Mouse (Mus musculus): ENCODE data around the gene Slc25a33.

Slc25a33 gene

DNA sequence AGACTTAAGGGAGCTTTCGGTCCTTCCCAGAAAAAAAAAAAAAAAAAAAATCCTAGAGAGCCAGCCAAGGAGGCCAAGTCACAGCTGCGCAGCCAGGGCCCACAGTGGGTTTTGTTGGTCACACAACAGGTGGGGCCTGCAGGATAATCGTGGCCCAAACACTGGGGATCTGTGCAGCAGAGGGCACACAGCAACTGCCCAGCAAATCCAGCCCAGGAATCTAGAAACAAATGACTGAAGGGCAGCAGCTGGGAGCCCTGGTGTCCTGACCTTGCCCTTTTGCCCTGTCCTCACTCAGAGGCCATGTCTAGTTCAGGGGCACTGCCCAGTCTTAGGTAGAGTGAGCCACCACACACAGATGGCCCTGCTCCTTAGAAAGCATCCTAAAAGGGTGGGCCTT, 41.8 kb downstream of the Slc25a33 start:
- intact Hi-C loops (cut with DNase I), result no loop called here

DNA sequence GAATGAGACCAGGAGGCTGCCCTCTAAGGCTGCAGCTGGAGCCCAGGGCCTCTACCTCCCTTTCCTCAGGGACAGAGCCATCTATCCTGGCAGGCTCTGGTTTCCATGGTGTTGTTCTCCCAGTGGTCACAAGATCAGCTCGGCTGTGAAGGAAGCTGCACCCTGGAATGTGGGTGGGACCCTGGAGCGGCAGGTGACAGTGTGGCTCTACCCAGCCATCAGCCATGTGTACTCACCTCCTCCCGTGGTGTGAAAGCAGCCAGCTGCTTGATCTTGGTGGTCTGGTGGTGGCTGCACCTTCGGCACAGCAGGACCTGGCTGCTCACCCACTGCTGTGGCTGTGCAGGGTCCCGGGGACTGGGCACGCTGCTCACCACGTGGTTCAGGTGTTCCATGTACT, 43.2 kb downstream of the Slc25a33 start:
- intact Hi-C loops (cut with DNase I), result no loop called here

DNA sequence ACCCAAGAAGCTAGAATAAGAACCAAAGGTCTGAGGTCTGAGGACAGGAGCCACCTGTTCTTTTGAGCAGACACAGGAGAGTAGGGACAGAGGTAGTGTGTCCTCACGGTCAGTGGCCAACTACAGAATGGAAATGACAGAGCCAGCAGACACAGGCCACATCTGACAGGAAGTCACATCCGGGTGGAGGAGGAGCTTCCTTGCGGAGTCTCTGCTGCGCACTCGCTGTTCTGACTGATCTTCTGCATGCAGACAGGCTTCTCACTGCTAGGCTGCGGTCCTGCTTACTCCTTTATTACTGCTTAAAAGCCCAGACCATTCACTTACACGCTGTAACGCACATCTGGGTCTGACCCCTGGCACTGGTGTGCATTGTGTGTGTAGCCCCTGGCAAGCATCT, 45.3 kb downstream of the Slc25a33 start:
- intact Hi-C loops (cut with DNase I), result no loop called here

DNA sequence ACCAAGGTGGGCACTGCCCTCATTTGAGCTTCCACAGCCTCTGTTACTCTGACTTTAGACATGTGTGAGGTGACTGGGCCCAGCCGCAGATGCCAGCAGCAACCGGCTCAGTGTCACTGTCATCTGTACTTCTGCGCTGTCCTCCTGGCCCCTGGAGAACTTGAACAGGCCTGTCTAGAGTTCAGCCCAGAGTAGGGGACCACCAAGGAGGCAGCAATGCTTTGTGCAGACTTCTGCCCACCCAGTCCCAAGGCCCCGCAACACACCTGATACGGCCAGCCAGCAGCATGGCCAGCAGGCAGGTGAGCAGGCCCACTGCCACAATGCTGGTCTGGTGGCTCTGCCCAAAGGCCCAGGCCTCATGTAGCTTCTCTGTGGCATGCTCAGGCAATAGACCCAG, 46.4 kb downstream of the Slc25a33 start:
- intact Hi-C loops (cut with DNase I), result no loop called here

DNA sequence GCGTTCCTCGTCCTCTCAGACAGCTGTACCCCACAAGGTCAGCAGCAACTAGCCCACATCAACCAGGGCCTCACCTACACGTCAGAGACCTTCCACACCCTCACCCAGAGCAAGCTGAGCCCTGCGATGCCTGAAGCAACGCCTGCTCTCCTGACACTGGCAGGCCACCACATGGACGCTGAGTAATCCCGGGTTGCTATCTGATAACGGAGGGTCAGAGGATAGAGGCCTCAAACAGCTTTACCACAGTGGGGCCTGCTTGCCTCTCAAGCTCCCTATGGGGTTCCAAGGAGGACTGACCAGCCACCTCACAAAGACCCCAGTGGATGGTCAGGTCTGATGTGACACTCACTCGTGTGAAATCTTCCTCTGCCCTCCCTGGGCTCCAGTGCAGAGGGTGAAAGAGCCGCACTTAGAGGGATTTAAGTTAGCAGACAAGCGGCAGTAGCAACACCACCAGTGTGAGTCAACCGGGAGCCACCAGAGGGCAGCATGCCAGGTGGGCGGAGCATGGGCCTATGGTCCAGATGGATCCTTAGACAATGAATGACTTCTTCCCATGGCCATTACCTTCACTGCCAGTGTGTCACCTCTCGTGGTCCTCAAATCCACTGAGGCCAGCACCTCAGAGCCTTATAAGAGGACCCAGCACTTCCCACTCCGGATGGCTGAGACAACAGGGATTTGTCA, 48.3 kb downstream of the Slc25a33 start:
- intact Hi-C loops (cut with DNase I), result no loop called here

DNA sequence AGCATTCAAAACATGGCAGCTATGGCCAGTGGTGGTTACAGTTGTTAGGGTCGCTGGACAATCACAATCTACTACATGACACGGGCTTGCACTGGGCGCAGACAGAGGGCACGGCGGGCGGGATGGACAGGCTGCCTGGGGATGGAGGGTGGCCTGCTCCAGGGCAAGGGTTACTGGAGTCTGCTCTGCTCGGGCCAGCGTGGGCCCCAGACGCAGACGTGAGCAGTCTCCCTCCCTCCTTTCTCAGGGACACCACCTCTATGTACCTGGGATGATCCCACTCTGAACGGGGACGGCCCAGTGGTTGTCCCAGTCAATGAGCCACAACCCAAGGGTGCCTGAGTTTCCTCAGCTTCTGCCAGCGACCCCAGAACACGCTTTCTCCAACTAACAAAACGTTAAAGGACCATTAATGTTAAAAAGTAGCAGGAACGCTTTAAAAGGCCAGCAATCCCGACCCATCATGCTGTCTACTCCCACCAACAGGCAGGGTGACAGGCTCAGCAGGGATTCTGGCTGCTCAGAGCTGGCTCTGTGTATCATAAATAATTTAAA, 49.1 kb downstream of the Slc25a33 start:
- intact Hi-C loops (cut with DNase I), result no loop called here

DNA sequence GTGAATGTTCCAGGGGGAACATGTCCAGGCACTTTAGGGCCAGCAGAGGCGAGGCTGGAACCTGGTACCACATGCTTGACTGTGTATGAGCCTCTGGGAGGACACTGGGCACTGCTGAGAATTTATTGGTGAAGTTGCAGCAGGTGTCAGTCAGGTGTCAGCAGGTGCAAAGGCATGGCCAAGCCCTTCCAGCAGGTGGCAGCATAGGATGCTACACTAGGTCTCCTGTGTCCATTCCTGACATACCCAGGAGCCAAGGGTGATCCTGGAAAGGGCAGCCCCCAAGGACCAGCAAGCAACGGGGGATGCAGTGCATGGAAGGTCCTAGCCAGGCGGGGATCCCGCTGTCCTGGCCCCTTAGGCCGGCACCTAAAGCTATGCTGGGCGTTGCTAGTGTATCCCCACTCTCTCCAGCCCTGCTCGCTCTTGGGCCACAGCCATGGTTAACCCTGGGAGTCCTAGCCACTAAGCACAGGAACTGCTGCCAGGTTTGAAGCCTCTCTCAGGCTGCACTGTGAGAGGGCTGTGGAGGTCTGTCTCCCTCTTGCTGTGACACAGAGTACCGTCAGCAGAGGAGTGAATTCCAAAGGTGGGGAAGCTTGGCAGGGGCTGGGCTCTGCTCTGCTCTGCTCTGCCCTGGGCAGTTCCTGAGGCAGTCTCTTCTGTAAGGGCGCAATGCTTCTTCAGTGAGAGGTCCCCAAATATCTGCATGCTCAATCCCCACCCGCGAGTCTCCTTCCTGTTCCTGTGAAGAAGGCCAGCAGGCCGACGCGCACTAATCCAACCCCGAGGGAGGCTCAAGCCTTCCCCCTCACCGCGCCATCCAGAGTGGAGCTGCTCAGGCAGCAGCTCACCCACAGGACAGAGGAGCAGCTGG, 50.0 kb downstream of the Slc25a33 start:
- intact Hi-C loops (cut with DNase I), result no loop called here

DNA sequence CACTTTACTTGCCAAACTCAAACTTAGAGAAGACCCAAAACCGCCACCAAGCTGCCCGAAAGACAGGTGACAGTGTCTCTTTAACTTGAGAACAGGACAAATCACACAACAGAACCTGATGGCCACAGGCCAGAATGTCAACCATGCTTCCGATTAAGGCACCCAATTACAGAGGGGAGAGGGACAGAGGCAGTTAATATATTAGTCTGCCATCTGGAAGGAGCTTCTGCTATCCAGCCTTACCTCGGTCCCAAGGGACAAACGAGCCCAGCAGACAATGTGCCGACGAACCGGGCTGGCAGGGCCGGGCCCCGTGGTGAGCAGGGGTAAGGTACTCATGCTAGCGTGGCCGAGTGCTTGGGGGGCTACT, 51.1 kb downstream of the Slc25a33 start:
- intact Hi-C loops (cut with DNase I), result no loop called here

DNA sequence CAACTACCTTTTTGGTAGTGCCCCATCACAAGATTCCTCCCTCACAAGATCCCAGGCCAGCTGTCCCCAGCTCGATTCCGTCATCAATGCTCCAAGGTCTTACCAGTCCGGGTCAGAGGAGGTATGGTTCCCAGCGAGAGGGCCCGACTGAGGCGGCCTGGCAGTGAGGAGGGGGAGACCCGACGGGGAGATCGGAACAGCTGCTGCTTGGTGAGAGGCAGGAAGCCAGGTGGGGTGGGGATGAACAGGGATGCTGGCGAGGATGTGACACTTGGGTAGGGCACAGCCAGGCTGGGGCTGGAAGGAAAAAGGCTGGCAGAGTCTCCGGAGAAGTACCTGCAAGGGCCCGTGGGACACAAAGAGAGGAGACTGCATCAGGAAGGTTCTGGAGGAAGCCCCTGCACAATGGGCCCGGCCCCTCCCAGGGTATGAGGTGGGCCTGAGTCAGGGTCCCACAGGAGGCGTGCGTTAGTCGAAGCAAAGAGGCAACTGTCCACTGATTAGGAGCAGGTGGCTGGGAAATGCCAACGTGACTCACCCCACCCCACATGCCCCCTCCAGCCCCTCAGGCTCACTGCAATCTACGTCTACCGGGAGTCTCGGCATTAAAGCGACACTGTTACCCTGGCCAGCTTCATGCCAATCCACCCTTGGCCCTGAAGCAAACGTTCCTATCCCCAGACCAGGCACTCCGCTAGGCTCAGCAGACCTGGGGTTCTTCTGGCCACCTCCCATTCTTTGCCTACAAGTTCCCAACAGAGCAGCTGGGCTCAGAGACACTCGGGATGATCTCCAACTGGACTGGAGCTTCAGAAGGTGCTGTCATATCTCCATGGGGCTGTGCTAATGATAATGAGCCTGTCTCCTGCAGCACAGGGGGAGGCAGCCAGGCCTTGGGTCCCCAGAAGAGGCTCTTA, 51.7 kb downstream of the Slc25a33 start:
- intact Hi-C loops (cut with DNase I), result no loop called here

DNA sequence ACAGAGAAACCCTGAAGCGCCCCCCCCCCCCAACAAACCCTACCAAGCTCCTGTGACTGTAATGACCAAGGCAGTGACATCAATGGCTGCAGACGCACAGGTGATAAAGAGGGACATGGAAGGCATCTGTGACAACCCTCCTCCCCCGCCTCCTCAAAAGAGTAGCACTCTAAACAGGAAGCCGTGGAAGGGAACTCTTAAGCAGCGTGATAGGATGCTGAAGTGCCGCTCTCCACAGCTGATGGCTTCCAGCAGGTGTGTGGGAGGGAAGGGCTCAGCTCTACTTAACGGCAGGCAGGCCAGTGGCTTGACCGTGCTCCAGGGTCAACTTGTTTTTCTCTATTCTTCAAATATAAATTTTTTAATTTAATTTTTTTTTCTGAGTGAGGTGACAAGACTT, 52.9 kb downstream of the Slc25a33 start:
- intact Hi-C loops (cut with DNase I), result no loop called here

DNA sequence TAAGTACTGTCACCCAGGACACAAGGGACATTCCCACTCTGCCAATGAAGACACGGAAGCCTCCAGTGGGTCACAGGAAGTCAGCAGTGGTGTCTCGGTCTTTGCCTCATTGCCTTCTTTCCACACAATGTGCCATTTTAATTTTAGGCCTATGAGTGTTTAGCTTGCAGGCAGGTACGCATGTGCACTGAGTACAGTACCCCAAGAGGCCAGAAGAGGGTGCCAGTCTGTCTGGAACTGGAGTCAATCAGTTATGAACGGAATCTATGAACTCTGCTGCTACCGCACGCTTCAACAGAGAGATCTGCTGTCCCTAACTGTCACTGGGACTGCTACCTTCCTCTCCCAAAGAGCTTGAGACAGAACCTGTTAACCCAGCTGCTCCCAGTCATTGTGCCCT, 54.4 kb downstream of the Slc25a33 start:
- intact Hi-C loops (cut with DNase I), result no loop called here

DNA sequence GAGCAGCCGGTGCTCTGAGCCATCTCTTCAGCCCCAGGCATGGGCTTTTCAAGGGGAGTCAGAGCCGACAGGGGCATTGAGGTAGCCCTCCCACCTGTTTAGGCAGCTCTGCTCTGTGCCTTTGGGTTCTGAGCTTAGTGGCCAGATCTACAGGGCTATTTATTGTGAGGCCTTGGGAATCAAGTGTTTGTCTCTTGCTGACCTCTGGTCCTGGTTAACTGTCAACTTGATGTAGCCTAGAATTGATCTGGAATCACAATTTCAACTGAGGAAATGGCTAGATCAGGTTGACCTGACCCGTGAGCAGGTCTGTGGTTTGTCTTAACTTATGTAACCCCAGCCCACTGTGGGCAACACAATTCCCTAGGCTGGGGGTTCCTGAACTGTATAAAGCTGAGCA, 59.5 kb downstream of the Slc25a33 start:
- intact Hi-C loops (cut with DNase I), result no loop called here

DNA sequence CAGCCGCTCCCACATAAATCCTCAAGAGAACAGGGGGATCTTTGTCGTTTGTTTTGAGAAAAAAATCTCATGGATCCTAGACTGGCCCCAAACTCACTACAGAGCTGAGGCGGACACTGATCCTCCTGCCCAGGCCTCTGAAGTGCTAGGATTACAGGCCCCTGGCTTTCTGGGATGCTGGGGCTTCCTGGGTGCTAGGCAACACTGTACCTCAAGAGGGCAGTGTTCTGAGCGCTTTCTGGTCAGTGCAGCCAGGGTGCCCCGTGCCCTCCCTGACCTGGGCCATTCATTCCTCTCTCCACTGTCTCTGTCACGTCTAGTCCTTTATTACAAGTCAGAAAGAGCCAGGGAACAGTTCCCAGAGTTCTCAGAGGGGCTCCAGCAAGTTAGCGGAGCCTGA, 62.1 kb downstream of the Slc25a33 start:
- intact Hi-C loops (cut with DNase I), result loop anchor here (2.0 kb wide), 1 partner anchor 61 kb away; no protein-coding TSS in a partner anchor

DNA sequence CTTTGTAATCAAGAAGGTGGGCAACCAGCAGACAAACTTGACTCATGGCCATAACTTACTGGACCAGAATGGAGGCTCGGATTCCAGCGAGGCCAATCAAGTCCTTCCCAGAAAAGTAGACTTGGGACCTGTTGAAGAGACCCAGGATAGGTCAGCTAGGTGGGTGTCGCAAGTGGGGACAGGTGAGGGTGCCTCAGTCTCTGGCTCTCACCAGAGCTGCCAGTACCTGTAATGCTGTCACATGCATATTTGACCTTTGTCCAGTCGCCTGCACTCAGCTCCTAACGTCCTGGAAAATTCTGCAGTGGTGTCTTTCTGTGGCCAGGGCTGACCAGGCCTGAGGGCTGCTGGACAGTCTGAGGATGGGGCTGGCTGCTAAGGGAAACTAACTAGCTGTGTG, 62.6 kb downstream of the Slc25a33 start:
- intact Hi-C loops (cut with DNase I), result no loop called here

DNA sequence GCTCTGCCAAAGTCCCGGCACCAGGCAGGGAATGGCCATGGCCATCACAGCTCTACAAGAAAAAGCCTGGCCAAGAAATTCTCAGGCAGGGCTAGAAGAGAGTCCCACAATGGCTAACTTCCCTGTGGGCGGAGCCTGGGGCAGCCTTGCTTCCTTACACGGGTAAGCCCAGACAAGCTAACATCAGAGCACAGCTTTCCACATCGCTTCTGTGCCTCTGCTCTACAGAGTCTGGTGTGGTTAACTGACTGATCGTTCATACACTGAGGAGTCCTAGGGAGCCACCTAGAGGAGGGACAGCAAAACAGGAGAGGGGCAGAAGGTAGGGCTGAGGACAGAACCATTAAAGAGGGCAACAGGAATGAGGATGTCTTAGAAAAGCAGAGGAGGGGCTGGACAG, 63.6 kb downstream of the Slc25a33 start:
- intact Hi-C loops (cut with DNase I), result no loop called here

DNA sequence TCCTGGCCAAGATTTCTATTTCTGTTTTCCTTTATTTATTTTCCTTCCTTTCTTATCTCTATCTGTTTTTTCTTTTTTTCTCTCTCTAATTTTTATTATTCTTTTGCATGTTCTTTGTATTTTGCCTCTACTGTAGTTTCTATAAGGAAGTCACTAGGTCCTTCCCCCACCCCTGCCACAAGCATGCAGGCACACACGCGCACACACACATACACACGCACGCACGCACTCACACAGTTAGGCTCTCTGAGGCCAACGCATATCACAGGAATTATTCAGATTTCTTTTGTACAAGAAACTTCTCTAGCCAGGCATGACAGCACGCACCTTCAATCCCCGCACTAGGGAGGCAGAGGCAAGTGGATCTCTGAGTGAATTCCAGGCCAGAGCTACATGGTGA, 68.1 kb downstream of the Slc25a33 start:
- intact Hi-C loops (cut with DNase I), result no loop called here

DNA sequence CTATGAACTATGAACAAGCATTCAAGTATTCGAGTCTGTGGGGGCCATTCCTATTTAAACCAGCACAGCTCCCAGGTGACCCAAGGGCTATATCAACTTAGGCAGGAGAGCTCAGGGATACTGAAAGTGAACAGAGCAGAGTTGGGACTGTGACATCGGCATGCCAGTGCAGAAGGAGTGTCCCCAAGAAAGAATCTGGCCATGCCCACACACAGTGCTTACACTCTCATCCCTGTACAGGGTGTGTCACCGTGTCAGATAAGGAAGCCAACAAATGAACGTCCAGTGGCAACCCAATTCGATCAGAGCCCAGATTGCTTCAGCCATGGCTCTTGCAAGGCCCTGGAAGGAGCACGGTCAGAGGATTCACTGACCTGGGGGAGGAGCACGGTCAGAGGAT, 68.8 kb downstream of the Slc25a33 start:
- intact Hi-C loops (cut with DNase I), result no loop called here

DNA sequence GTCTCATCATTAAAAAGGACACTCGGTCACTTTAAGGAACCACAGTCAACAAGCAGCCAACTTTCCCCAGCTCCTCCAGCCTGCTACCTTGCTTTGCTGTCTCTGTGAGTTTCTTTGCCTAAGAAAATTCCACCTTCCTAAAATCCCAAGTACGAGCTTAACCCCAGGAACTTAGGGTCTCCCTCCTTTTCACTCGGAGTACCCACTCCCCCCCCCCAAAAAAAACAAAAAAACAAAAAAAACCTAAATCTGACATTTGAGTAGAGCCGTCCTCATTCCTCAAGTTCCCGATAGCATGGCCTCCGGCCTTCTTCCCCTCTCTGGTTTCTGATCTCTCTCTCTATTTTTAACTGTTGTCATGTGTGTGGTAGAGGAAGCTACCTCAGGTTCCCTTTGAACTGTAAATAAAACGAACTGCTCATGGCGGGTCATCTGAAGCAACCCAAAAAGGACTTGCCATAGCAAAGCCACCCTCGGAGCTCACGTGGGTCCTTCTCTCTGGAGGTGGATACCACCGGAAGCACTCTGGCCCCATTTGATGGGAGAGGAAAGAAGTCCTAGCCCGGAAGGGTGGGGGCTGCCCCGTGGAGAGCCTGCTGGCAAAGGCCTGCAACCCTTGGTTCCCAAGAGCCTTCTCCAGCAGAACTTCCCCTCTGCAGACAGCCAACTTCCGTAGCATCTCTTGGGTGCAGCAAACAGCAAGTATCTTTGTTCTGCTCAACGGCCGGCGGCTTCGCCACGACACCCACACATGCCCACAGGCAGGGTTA, 71.7 kb downstream of the Slc25a33 start, which contains the start of gene Pik3cd:
Gene Pik3cd (minus strand): TSS at position 362 of the 770 bp plus-strand sequence.
- intact Hi-C loops (cut with DNase I), result no loop called here

DNA sequence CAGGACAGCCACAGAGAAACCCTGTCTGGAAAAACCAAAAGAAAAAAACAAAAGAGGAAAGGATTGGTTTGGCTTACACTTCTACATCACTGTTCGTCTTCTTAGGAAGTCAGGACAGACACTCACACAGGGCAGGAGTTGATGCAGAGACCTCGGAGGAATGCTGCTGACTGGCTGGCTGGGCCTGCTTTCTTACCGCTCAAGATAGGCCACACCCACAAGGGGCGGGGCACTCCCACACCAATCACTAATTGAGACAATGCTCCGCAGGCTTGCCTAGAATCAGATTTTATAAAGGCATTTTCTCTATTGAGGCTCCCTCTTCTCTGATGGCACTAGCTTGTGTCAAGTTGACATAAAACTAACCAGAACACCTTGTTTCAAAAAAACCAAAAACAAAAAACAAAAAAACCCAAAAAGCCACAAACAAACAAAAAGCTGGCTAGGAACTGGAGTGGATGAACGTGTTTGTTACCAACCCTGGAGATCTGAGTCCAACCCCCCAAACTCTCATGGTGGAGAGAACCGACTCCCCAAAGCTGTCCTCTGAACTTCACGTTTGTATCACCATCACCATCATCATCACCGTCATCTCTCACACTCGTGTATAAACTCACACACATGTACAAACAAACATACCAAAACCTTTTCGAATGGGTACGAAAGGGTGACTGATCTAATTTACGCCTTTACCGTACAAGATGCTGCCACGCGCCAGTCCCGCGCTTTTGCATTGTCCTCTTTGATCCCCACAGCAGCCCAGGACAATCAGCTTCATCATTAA, 72.5 kb downstream of the Slc25a33 start:
- intact Hi-C loops (cut with DNase I), result no loop called here

DNA sequence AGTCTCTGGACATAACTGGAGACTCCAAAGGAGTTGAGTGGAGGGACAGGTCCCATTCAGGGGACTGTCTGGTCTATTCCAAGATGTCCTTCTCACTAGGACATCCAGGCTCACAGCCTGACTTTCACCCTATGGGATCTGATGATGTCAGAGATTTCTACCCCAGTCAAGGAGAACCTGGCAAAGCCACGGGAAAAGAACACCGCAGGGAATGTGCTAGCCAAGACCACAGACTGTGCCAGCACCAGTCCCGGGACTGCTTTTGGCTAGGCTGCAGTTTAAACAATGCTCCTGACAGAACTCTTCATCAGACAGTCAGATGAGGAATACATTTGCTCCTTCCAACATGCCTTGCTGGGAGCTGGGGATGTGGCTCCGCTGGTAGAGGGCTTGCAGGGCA, 74.1 kb downstream of the Slc25a33 start:
- intact Hi-C loops (cut with DNase I), result no loop called here

All from adrenal gland (tissue).